Mouse (Mus musculus) adrenal gland, adult 2 months (tissue): Measurements from ENCODE around the gene Cacng2. TPM values are rescaled to one million over a fixed set of nuclear protein-coding genes. Genes with fewer than 3 reads are reported as not detected.

Source experiments
- DNase-seq: peaks from one replicate; pipeline ENCODE4 v3.0.0; 2021
- long read RNA-seq: library from polyadenylated mRNA; stranded (forward); transcript quantifications from one replicate; pipeline ENCODE4 v2.0.0, GENCODE M21; 2021
- polyA plus RNA-seq: library from polyadenylated mRNA; depleted of rRNA; stranded (reverse); fragments of >200 nt; gene quantifications from 2 replicates; pipeline ENCODE4 v1.2.3, GENCODE M21; 2012; rRNA removed
- total RNA-seq, 2 experiments: library from RNA; stranded (reverse); gene quantifications; 2 replicates each; pipeline ENCODE4 v1.2.3; 2021

Gene Cacng2
- under 1 TPM; 0.32 to 0.45 TPM for total RNA-seq
- 0.19 and 0.36 TPM in 2 replicates for polyA plus RNA-seq
- long read RNA-seq, result 0 reads

GRCm38 (mm10) chr15:78119704-78120103, at the start of gene Cacng2:
TSS of gene Cacng2 (minus strand) at chr15:78120028.
- DNase-seq, result peak; percentile 96

- DNase-seq, result no peak
These were observed 49.7 kb upstream of the Cacng2 start for GRCm38 (mm10) chr15:78169566-78169965.

- no peak for DNase-seq
These were observed 45.5 kb upstream of the Cacng2 start for GRCm38 (mm10) chr15:78165292-78165691.

GRCm38 (mm10) chr15:78164466-78164865, 44.6 kb upstream of the Cacng2 start:
- DNase-seq, result no peak

- no peak for DNase-seq
These were observed 42.1 kb upstream of the Cacng2 start for GRCm38 (mm10) chr15:78161946-78162345.

GRCm38 (mm10) chr15:78158335-78158734, 38.5 kb upstream of the Cacng2 start:
- no peak for DNase-seq

- DNase-seq, result no peak
These were observed 38.0 kb upstream of the Cacng2 start for GRCm38 (mm10) chr15:78157824-78158223.

- no peak for DNase-seq
These were observed 37.5 kb upstream of the Cacng2 start for GRCm38 (mm10) chr15:78157330-78157729.

GRCm38 (mm10) chr15:78155421-78155820, 35.6 kb upstream of the Cacng2 start:
- no peak for DNase-seq

- no peak for DNase-seq
These were observed 33.4 kb upstream of the Cacng2 start for GRCm38 (mm10) chr15:78153045-78153775.

- DNase-seq, result no peak
These were observed 28.7 kb upstream of the Cacng2 start for GRCm38 (mm10) chr15:78148565-78148964.

GRCm38 (mm10) chr15:78140226-78140625, 20.4 kb upstream of the Cacng2 start:
- no peak for DNase-seq

GRCm38 (mm10) chr15:78134606-78135005, 14.8 kb upstream of the Cacng2 start:
- peak; percentile 12 for DNase-seq

- no peak for DNase-seq
These were observed 13.6 kb upstream of the Cacng2 start for GRCm38 (mm10) chr15:78133389-78133788.

- no peak for DNase-seq
These were observed 580 bp downstream of the Cacng2 start for GRCm38 (mm10) chr15:78119248-78119647.

GRCm38 (mm10) chr15:78118275-78118995, 1.4 kb downstream of the Cacng2 start:
- no peak for DNase-seq

GRCm38 (mm10) chr15:78117731-78118130, 2.1 kb downstream of the Cacng2 start:
- no peak for DNase-seq

- DNase-seq, result no peak
These were observed 2.9 kb downstream of the Cacng2 start for GRCm38 (mm10) chr15:78116936-78117335.

- no peak for DNase-seq
These were observed 3.6 kb downstream of the Cacng2 start for GRCm38 (mm10) chr15:78116244-78116643.

GRCm38 (mm10) chr15:78099516-78099915, 20.3 kb downstream of the Cacng2 start:
- no peak for DNase-seq

GRCm38 (mm10) chr15:78096004-78096403, 23.8 kb downstream of the Cacng2 start:
- DNase-seq, result no peak

GRCm38 (mm10) chr15:78093597-78093996, 26.2 kb downstream of the Cacng2 start:
- DNase-seq, result no peak

- no peak for DNase-seq
These were observed 36.8 kb downstream of the Cacng2 start for GRCm38 (mm10) chr15:78082841-78083572.
